Mouse (Mus musculus) heart, adult 2 months (tissue): Measurements from ENCODE around the gene Dnaaf3.

Experiments used
- CTCF ChIP-seq: fragments of 200-600 bp; IDR thresholded peaks from 2 replicates; pipeline ENCODE4 v1.8.1; 2022; ENCODE audit warnings: antibody characterized with exemption, mild to moderate bottlenecking, moderate library complexity
- EP300 ChIP-seq: fragments of 200-500 bp; IDR thresholded peaks from 2 replicates; pipeline ENCODE4 v1.6.1; 2011; ENCODE audit warnings: low read depth, low read length, control low read depth; ENCODE audit not compliant: insufficient read depth
- POLR2A ChIP-seq: fragments of 200-500 bp; IDR thresholded peaks from 2 replicates; pipeline ENCODE4 v1.6.1; 2011; ENCODE audit warnings: mild to moderate bottlenecking, low read depth, low read length, control low read depth; ENCODE audit not compliant: insufficient read depth

DNA sequence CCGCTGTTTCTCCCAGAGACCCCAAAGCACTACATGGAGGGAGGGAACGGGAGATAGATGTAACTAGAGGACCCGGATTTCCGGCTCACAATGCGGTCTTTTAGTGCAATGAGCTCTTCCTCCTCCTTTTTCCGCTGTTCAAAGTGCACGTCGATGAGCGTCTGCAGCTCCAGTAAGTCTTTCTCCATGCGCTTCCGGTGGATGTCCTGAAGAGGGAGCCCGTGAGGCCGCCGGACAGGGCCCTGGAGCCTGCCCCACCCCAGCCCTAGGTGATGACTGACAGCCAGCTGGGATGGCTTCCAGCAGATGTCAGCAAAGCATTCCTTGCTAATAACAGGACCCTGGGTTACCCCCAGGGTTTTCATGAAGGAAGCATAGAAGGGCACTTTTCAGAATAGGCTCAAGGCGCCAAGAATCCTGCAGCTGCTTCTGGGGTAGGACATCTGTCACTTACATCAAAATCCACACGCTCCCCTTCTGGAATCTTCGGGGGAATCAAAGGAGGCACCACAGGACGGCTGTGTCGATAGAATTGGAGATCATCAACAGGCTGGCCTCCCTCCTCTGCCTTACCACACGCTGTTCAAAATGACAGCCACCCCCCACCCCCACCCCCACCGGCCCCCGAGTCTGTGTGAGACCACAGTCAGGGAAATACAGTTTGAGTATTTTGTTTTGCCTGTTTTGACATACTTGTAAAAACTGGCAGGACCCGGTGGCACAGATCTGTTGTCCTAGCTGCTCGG is 22.2 kb downstream of the Dnaaf3 start:
- no peak for TF ChIP-seq POLR2A
- peak; percentile 100 for TF ChIP-seq CTCF
- peak; percentile 71; the same call in 1 of the 2 replicates for TF ChIP-seq EP300
